ENCODE assay signal across 14 mouse cellular contexts in genomic region chrX:153151766-153152165, GRCm38 (mm10).
DNase-seq lines count a peak whose midpoint lies in the region.
"Had no signal": no experiment of that assay in that cellular context is flagged by ENCODE, and none has a peak within 500 bp of the region (broad histone marks: within the 10 kb centered on the region; RNA-seq: fewer than 3 reads in every experiment).

No protein-coding gene starts in this region.

- DNase-seq in ES-CJ7 (ENCODE audit: low read depth, low spot score) (peak; percentile 90), R1 (ENCODE audit: low read depth, low spot score) (peak; percentile 78)
- peak; percentile 10 for DNase-seq in mesoderm, embryonic 11.5 days (ENCODE audit: low read depth, low spot score)
- no peak for DNase-seq in embryo, embryonic 9.5 days (ENCODE audit: extremely low spot score)
- DNase-seq in frontal cortex, postnatal 14 days (ENCODE audit: low spot score in 2 of 2) = no peak
- DNase-seq: adrenal gland, adult 8-10 months; adrenal gland, postnatal 14 days; adrenal gland, postnatal 36 days; B cell, adult 2 months; cerebellum, adult 11-12 months; cerebellum, adult 2 months; cerebellum, adult 9-10 months; cerebellum, postnatal 10 days; cerebellum, postnatal 25 days had no signal

Comparison
In these comparisons a context has a peak if more than half of its experiments do, and no peak if none do; other contexts are left out.
1. DNase-seq: peak in ES-CJ7 (single experiment), R1 (single experiment) and mesoderm, embryonic 11.5 days (single experiment); none in embryo, embryonic 9.5 days (single experiment) and frontal cortex, postnatal 14 days (0 of 2).